Mouse (Mus musculus) brain, adult 2 months (tissue): ENCODE measurements at regions not wholly inside any gene's neighbourhood (a gene's known extent, or its start where the extent isn't known, plus 50 kb on each side); places are given as distances from the start of the nearest gene placed in this dataset.
A peak's percentile ranks its signal among the peaks of the same experiment; 100 is the strongest.
"Not testable (repeated sequence)": the region's sequence is repeated elsewhere in the genome, so short reads cannot be mapped to it uniquely, and the experiment has no call there.

Experiments
- DNase-seq: peaks from one replicate; pipeline ENCODE4 v3.0.0; 2011; ENCODE audit warnings: low read depth, low spot score

GRCm38 (mm10) chr8:20495542-20495941 is 119.2 kb upstream of the Gm21119 start:
- DNase-seq, result not testable (repeated sequence)

GRCm38 (mm10) chr8:20513920-20514319 is 100.8 kb upstream of the Gm21119 start:
- DNase-seq, result peak; percentile 3

- not testable (repeated sequence) for DNase-seq
Observed at GRCm38 (mm10) chr8:20516324-20516830, 98.3 kb upstream of the Gm21119 start.

DNA sequence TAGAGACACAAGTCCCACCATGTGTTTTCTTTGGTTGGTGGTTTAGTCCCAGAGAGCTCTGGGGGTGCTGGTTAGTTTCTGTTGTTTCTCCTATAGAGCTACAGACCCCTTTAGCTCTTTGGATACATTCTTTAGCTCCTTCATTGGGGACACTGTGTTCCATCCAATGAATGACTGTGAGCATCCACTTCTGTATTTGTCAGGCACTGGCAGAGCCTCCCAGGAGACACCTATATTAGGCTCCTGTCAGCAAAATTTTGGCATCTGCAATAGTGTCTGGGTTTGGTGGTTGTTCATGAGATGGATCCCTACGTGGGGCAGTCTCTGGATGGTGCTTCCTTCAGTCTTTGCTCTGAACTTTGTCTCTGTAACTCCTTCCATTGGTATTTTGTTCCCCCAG is 97.2 kb upstream of the Gm21119 start:
- DNase-seq, result not testable (repeated sequence)

DNA sequence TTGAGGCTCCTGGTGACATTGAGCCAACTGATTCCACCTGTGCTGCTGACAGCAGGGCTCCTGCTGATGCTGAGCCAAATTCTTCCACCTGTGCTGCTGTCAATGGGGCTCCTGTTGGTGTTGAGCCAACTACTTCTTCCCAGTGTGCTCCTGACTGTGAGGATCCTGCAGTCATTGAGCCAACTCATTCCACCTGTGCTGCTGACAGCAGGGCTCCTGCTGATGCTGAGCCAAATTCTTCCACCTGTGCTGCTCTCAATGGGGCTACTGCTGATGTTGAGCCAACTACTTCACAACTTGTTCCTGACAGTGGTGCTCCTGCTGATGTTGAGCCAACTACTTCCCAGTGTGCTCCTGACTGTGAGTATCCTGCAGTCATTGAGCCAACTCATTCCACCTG is 90.2 kb upstream of the Gm21119 start:
- DNase-seq, result peak; percentile 31

DNA sequence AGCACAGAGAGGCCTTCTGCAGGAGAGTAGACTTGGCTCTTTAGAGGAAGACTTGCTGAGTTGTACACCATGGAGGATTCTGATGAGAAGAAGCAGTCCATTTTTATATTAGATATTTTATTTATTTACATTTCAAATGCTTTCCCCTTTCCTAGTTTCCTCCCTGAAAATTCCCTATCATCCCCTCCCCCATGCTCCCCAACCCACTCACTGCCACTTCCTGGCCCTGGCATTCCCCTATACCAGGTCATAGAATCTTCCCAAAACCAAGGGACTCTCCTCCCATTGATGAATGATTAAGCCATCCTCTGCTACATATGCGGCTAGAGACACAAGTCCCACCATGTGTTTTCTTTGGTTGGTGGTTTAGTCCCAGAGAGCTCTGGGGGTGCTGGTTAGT is 85.7 kb upstream of the Gm21119 start:
- not testable (repeated sequence) for DNase-seq

GRCm38 (mm10) chr8:20539031-20539430 is 75.7 kb upstream of the Gm21119 start:
- not testable (repeated sequence) for DNase-seq

- not testable (repeated sequence) for DNase-seq
Observed at GRCm38 (mm10) chr8:20544084-20544483, 70.6 kb upstream of the Gm21119 start.

- not testable (repeated sequence) for DNase-seq
Observed at GRCm38 (mm10) chr8:20545347-20545746, 69.4 kb upstream of the Gm21119 start.

- DNase-seq, result not testable (repeated sequence)
Observed at GRCm38 (mm10) chr8:20546401-20546800, 68.3 kb upstream of the Gm21119 start.

GRCm38 (mm10) chr8:20550054-20550778 is 64.5 kb upstream of the Gm21119 start:
- peak; percentile 57 for DNase-seq

DNA sequence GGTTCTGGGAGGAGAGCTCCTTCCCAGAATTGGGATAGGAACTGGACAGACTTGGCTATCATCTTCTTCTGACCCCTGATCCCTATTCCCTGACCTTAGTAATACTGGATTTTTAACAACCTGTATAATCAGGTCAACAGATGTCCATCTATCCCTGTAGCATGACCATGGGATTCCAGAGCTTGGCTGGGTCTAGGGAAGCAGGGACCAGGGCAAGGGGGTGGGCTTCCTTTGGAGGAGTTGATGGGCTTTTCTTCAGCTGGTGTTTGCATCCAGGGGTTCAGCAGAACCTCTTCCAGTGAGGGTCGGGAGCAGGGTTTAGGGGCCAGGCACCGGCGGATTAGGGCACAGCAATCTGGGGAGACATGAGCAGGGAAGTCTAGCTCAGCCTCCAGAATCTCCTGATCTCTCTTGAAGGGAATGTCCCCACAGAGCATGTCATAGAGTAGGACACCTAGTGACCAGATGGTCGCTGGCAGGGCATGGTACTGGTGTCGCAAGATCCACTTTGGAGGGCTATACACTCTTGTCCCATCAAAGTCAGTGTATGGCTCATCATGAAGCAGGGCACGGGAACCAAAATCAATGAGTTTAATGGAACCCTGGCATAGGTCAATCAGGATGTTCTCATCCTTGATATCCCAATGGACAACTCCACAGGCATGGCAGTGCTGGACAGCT is 58.1 kb upstream of the Gm21119 start:
- DNase-seq, result not testable (repeated sequence)

- peak; percentile 0 for DNase-seq
Observed at GRCm38 (mm10) chr8:20557184-20557583, 57.5 kb upstream of the Gm21119 start.

DNA sequence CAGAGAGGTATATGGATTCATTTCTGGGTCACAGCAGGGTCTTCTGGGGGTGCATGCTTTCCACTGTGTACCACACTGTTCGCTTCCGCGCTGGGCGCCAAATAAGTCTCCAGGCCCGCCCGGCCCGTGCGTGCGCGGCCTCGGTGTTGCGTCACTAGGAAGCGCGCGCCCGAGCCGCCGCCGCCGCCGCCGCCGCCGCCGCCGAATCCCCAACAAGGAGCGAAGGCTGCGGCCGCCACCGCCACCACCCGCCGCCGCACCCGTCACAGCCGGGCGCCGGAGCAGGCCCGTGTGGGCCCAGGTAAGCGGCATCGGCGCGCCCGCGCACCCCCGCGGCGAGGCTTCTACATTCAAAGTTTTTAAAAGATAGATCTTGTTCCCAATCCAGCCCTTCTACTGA is 57.1 kb upstream of the Gm21119 start:
- not testable (repeated sequence) for DNase-seq
